Mouse (Mus musculus): ENCODE data around the gene A1bg. TPM values are rescaled to one million over a fixed set of nuclear protein-coding genes. Genes with fewer than 3 reads are reported as not detected.

A1bg gene
- polyA plus RNA-seq, 1 experiment: not detected

DNA sequence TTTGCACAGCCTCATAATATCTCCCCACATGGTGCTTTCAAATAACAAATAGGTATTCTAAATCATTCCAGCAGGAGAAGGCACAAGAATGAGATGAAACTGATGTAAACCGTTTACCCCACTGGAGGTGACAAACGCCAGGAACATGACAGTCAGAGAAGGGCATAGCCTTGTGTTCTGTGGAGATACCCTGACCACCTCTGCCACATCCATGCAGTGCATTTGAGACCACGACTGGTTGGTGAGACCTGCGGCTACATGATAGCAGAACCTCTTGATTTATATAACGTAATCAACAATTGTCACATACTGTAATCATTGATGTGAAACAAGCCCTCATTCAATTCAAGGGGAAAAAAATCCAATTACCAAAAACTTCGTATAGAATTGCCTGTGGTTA is 47.1 kb downstream of the A1bg start:
- TF ChIP-seq E2F4 (IDR thresholded peaks at IDR 0.05; ENCODE audit: insufficient read depth): no peak
- TF ChIP-seq MYOD1 (IDR thresholded peaks at IDR 0.05; ENCODE audit: control insufficient read depth in 1 of 3, insufficient read length in 2 of 3, low read depth in 2 of 3): no peak
- no peak for TF ChIP-seq TCF3 (IDR thresholded peaks at IDR 0.05; ENCODE audit: insufficient read length, low read depth)
- TF ChIP-seq TCF12 (IDR thresholded peaks at IDR 0.05; ENCODE audit: insufficient read depth, poor library complexity, severe bottlenecking): no peak
- TF ChIP-seq MYOG (IDR thresholded peaks at IDR 0.05; ENCODE audit: control insufficient read depth in 1 of 3, insufficient read depth in 1 of 3, insufficient read length in 2 of 3, low read depth in 2 of 3): no peak
- no peak for TF ChIP-seq USF1 (IDR thresholded peaks at IDR 0.05; ENCODE audit: low read depth)
- no peak for TF ChIP-seq CEBPB (IDR thresholded peaks at IDR 0.05; ENCODE audit: insufficient read depth, poor library complexity, severe bottlenecking)
- no peak for TF ChIP-seq MAX (IDR thresholded peaks at IDR 0.05; ENCODE audit: low read depth)
- no peak for TF ChIP-seq REST (IDR thresholded peaks at IDR 0.05; ENCODE audit: insufficient read depth, insufficient read length)
- no peak for TF ChIP-seq POLR2AphosphoS2 (IDR thresholded peaks at IDR 0.05; ENCODE audit: insufficient read length, low read depth)
- no peak for TF ChIP-seq POLR2A (IDR thresholded peaks at IDR 0.05; ENCODE audit: insufficient read length, low read depth)
- no peak for TF ChIP-seq SRF (IDR thresholded peaks at IDR 0.05; ENCODE audit: control insufficient read depth, insufficient read length, low read depth)
- Histone ChIP-seq H3K4me3 (no peak overlapping the region), H3K27me3 (ENCODE audit: control insufficient read depth, insufficient read depth, insufficient read length) (no peaks in the 10 kb centered on the region), H3K79me2 (ENCODE audit: control insufficient read depth, insufficient read depth) (no peaks in the 10 kb centered on the region), H3K36me3 (ENCODE audit: control insufficient read depth, insufficient read depth) (no peaks in the 10 kb centered on the region), H3ac (ENCODE audit: control insufficient read depth, insufficient read length) (no peak overlapping the region), H3K4me2 (ENCODE audit: low read depth) (no peak overlapping the region)

DNA sequence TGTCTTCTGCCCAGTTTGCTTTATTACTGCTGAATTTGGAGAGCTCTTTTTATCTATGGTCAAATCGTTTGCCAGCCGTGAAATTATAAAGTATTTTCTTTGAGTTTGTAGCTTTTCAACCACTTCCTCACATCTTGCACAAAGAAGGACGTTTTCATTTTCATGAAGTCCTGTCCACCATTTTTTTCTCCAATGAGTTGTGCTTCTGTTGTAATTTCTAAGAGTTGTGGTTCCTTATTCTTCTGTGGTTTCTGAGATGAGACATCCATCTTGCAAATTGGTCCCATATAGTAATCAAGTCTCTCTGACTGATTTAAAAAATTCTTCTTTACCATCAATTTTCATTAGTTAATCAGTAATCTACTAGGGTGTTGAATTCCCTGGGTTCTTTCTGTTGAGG is 60.4 kb downstream of the A1bg start:
- TF ChIP-seq E2F4 (IDR thresholded peaks at IDR 0.05; ENCODE audit: insufficient read depth): no peak
- no peak for TF ChIP-seq SRF (IDR thresholded peaks at IDR 0.05; ENCODE audit: control insufficient read depth, insufficient read length, low read depth)
- no peak for TF ChIP-seq POLR2AphosphoS2 (IDR thresholded peaks at IDR 0.05; ENCODE audit: insufficient read length, low read depth)
- no peak for TF ChIP-seq MAX (IDR thresholded peaks at IDR 0.05; ENCODE audit: low read depth)
- no peak for TF ChIP-seq TCF3 (IDR thresholded peaks at IDR 0.05; ENCODE audit: insufficient read length, low read depth)
- TF ChIP-seq USF1 (IDR thresholded peaks at IDR 0.05; ENCODE audit: low read depth): no peak
- TF ChIP-seq REST (IDR thresholded peaks at IDR 0.05; ENCODE audit: insufficient read depth, insufficient read length): no peak
- TF ChIP-seq MYOG (IDR thresholded peaks at IDR 0.05; ENCODE audit: control insufficient read depth in 1 of 3, insufficient read depth in 1 of 3, insufficient read length in 2 of 3, low read depth in 2 of 3): no peak
- TF ChIP-seq POLR2A (IDR thresholded peaks at IDR 0.05; ENCODE audit: insufficient read length, low read depth): no peak
- TF ChIP-seq CEBPB (IDR thresholded peaks at IDR 0.05; ENCODE audit: insufficient read depth, poor library complexity, severe bottlenecking): no peak
- no peak for TF ChIP-seq TCF12 (IDR thresholded peaks at IDR 0.05; ENCODE audit: insufficient read depth, poor library complexity, severe bottlenecking)
- no peak for TF ChIP-seq MYOD1 (IDR thresholded peaks at IDR 0.05; ENCODE audit: control insufficient read depth in 1 of 3, insufficient read length in 2 of 3, low read depth in 2 of 3)
- Histone ChIP-seq H3K79me2 (ENCODE audit: control insufficient read depth, insufficient read depth) (no peaks in the 10 kb centered on the region), H3K36me3 (ENCODE audit: control insufficient read depth, insufficient read depth) (no peaks in the 10 kb centered on the region), H3K4me2 (ENCODE audit: low read depth) (no peak overlapping the region), H3K27me3 (ENCODE audit: control insufficient read depth, insufficient read depth, insufficient read length) (no peaks in the 10 kb centered on the region), H3ac (ENCODE audit: control insufficient read depth, insufficient read length) (no peak overlapping the region), H3K4me3 (no peak overlapping the region)

DNA sequence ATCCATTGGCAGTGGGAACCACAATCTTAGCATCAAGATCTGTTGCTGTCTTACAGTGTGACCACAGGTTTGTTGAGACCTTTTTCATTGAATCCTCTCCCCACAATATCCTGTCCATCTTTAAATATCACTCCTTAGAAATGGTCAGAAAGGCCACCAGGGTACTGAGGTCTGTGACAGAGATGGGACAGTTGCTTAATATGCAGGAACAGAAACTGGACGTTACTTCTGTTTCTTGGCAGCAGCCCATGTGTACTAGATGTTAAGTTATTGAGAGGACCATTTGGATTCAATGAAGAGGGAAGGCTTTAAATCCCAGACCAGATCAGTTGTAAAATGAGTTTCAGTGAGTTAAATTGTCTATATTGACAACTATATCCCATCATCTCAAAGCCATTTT is 67.7 kb downstream of the A1bg start:
- TF ChIP-seq CEBPB (IDR thresholded peaks at IDR 0.05; ENCODE audit: insufficient read depth, poor library complexity, severe bottlenecking): no peak
- no peak for TF ChIP-seq REST (IDR thresholded peaks at IDR 0.05; ENCODE audit: insufficient read depth, insufficient read length)
- TF ChIP-seq USF1 (IDR thresholded peaks at IDR 0.05; ENCODE audit: low read depth): no peak
- TF ChIP-seq E2F4 (IDR thresholded peaks at IDR 0.05; ENCODE audit: insufficient read depth): no peak
- no peak for TF ChIP-seq TCF12 (IDR thresholded peaks at IDR 0.05; ENCODE audit: insufficient read depth, poor library complexity, severe bottlenecking)
- TF ChIP-seq POLR2AphosphoS2 (IDR thresholded peaks at IDR 0.05; ENCODE audit: insufficient read length, low read depth): no peak
- TF ChIP-seq SRF (IDR thresholded peaks at IDR 0.05; ENCODE audit: control insufficient read depth, insufficient read length, low read depth): no peak
- no peak for TF ChIP-seq MAX (IDR thresholded peaks at IDR 0.05; ENCODE audit: low read depth)
- TF ChIP-seq POLR2A (IDR thresholded peaks at IDR 0.05; ENCODE audit: insufficient read length, low read depth): no peak
- no peak for TF ChIP-seq MYOG (IDR thresholded peaks at IDR 0.05; ENCODE audit: control insufficient read depth in 1 of 3, insufficient read depth in 1 of 3, insufficient read length in 2 of 3, low read depth in 2 of 3)
- no peak for TF ChIP-seq TCF3 (IDR thresholded peaks at IDR 0.05; ENCODE audit: insufficient read length, low read depth)
- TF ChIP-seq MYOD1 (IDR thresholded peaks at IDR 0.05; ENCODE audit: control insufficient read depth in 1 of 3, insufficient read length in 2 of 3, low read depth in 2 of 3): no peak
- no peak overlapping the region for H3K4me2 ChIP-seq (ENCODE audit: low read depth)
- H3K4me3 ChIP-seq: no peak overlapping the region
- H3ac ChIP-seq (ENCODE audit: control insufficient read depth, insufficient read length): no peak overlapping the region
- no peaks in the 10 kb centered on the region for H3K79me2 ChIP-seq (ENCODE audit: control insufficient read depth, insufficient read depth)
- H3K36me3 ChIP-seq (ENCODE audit: control insufficient read depth, insufficient read depth): no peaks in the 10 kb centered on the region
- H3K27me3 ChIP-seq (ENCODE audit: control insufficient read depth, insufficient read depth, insufficient read length): no peaks in the 10 kb centered on the region

DNA sequence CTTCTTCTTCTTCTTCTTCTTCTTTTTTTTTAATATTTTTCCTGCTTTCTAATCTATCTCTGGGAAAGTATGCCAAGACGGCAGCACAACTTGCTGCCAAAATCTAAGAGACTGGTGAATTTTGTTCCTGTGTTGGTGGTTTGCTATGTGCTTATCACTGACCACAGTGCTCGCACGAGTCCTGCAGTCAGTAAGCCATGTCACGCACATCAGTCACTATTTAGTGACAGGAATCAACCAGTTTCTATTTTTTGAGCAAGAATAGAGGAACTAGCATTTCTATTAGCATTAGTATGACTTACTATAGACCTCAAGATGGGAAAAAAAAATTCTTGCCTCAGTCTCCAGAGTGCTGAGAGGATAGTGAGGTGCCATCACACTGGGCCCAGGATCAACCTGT is 68.7 kb downstream of the A1bg start:
- Histone ChIP-seq H3K4me2 (ENCODE audit: low read depth) (no peak overlapping the region), H3K79me2 (ENCODE audit: control insufficient read depth, insufficient read depth) (no peaks in the 10 kb centered on the region), H3ac (ENCODE audit: control insufficient read depth, insufficient read length) (no peak overlapping the region), H3K4me3 (no peak overlapping the region), H3K27me3 (ENCODE audit: control insufficient read depth, insufficient read depth, insufficient read length) (no peaks in the 10 kb centered on the region), H3K36me3 (ENCODE audit: control insufficient read depth, insufficient read depth) (no peaks in the 10 kb centered on the region)
- no peak for TF ChIP-seq TCF3 (IDR thresholded peaks at IDR 0.05; ENCODE audit: insufficient read length, low read depth)
- no peak for TF ChIP-seq POLR2AphosphoS2 (IDR thresholded peaks at IDR 0.05; ENCODE audit: insufficient read length, low read depth)
- no peak for TF ChIP-seq SRF (IDR thresholded peaks at IDR 0.05; ENCODE audit: control insufficient read depth, insufficient read length, low read depth)
- no peak for TF ChIP-seq REST (IDR thresholded peaks at IDR 0.05; ENCODE audit: insufficient read depth, insufficient read length)
- no peak for TF ChIP-seq MYOD1 (IDR thresholded peaks at IDR 0.05; ENCODE audit: control insufficient read depth in 1 of 3, insufficient read length in 2 of 3, low read depth in 2 of 3)
- no peak for TF ChIP-seq TCF12 (IDR thresholded peaks at IDR 0.05; ENCODE audit: insufficient read depth, poor library complexity, severe bottlenecking)
- no peak for TF ChIP-seq E2F4 (IDR thresholded peaks at IDR 0.05; ENCODE audit: insufficient read depth)
- TF ChIP-seq MAX (IDR thresholded peaks at IDR 0.05; ENCODE audit: low read depth): no peak
- no peak for TF ChIP-seq POLR2A (IDR thresholded peaks at IDR 0.05; ENCODE audit: insufficient read length, low read depth)
- no peak for TF ChIP-seq CEBPB (IDR thresholded peaks at IDR 0.05; ENCODE audit: insufficient read depth, poor library complexity, severe bottlenecking)
- no peak for TF ChIP-seq USF1 (IDR thresholded peaks at IDR 0.05; ENCODE audit: low read depth)
- TF ChIP-seq MYOG (IDR thresholded peaks at IDR 0.05; ENCODE audit: control insufficient read depth in 1 of 3, insufficient read depth in 1 of 3, insufficient read length in 2 of 3, low read depth in 2 of 3): no peak
